Mouse (Mus musculus) gastrocnemius, adult 18-20 months (tissue): ENCODE measurements around the gene Hmga2. TPM values are rescaled to one million over a fixed set of nuclear protein-coding genes. Genes with fewer than 3 reads are reported as not detected.

Experiments used
- DNase-seq: peaks from one replicate; pipeline ENCODE4 v3.0.0; 2021; ENCODE audit warnings: low spot score
- total RNA-seq, 2 experiments: library from RNA; stranded (reverse); gene quantifications; 2 replicates each; pipeline ENCODE4 v1.2.3; 2021

The Hmga2 gene
- total RNA-seq, 2 experiments from 2014 or later: 0.09 to 0.12 TPM

DNA sequence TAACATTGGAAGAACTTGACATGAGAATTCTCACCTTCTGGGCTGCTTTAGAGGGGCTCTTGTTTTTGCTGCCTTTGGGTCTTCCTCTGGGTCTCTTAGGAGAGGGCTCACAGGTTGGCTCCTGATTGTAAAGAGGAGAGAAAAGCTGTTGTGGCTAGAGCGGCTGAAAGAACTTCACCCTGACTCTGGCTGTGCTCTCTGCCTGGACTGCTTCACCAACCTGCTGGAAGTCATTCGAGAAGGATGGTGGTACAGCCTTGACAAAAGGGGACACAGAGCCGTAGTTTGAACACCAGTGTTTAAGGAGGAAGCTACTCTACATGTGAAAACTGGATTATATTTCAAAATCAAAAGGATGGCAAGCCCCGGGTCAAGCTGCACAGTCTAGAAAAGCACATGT, 3.1 kb downstream of the Hmga2 start:
- no peak for DNase-seq

DNA sequence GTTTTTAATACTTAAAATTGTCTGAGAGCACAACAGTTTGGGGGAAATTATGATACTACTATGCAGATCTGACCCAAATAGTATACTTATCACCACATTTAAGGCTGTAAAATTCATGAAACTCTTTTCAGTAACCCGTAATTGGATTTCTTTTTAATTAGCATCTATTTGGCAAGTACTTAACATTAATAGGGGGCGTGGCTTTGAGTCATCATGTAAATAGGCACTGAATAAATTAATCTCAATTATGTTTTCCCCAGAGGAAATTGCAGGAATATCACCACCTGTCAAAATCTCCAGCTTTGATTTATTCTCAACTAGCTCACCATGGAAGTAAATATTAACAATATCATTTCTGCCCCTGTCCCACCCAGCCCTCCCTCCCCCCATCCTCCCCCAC, 3.7 kb downstream of the Hmga2 start:
- no peak for DNase-seq

DNA sequence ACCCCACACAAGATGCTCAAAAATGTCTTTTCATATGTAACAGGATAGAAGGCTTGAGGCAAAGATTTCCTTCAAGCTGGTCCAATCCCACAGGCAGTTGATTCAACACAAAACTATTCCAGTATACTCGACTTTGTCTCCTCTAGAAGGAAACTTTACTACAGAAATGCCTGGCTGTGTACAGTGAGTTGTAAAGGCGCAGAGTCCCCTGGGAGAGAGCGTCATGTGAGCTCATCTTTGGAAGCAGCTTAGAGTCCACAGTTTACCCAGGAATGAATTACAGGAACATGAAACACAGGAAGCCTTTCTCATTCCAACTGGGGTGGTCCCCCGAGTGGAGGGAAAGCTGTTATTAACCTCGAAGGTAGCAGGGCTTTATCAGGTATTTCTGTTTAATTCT, 11.1 kb downstream of the Hmga2 start:
- DNase-seq: no peak

DNA sequence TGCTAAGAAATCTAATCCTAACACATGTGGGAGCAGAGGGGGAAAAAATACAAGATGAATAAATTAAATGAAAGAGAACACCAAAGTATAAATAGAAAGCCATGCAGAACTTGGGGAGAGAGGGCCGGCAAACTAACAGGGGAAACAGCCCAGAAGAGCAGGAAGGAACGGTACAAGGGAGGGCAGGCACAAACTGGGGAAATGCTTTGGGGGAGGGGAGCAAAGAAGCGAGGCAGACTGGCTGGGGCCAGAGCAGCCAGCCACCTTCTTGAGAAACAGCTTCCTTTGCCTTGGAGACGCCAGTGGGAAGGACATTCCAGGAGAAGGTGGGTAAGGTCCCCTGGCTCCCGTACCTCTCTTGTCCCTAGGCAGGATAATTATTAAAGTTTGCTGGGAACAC, 14.5 kb downstream of the Hmga2 start:
- no peak for DNase-seq

DNA sequence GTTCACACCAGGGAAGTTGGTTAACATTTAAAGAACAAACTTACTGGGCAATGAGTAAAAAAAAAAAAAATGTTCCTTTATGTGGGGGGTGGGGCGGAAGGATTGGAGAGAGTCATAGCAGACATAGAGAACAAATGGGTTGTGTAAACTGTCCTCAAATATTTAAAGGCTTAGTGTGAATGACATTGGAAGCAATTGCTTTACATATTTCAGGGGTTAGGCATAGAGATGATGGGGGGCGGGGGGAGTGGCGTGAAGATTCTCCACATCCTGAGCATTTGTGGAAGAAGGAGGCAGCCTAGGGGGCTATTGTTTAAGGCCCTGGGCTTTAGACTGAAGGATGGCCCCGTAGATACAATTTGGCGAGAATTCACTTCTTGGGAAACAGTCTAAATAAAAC, 15.0 kb downstream of the Hmga2 start:
- no peak for DNase-seq

DNA sequence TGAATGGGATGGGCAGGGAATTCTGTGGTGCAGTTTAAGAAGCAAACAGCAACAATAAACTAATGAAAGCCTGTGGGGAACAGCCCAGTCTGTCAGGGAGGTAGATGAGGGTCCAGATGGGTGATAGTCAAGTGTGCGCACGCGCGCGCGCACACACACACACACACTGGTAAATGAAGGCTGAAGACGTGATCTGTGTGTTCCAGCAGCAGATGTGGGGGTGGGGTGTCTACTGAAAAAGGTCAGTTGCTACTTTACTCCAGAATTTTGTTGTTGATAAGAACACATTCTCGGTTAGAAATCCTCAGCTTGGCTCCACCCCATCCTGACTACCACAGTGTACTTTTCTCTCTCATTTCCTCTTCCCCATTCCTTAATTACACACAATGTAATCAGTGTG, 17.4 kb downstream of the Hmga2 start:
- no peak for DNase-seq

DNA sequence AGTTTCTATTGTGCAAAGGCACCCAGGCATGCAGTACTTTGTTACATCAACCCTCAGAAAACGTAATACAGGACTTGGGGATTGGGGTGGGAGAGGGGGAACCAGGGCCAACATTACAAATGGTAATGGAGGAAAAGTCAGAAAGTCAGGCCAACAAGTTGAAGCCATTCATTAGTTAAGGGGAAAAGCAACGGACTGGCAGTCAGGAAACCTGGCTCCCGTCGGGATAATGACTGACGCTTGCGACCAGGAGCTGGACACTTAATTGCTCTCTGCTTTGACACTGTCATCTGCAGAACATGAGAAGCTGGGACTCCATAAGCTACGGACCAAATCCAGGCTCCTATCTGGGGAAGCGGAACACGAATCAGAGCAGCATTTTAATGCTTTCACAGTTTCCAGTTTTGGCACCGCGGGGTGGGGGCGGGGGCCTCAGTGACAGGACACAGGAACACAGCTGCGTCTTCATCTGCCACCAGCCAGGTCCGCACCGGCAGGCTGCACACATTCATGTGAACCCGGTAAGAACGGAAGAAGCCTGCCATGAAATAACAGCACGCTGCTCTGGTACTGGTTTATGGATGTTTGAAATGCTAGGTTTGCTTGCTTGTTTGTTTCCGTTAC, 26.5 kb downstream of the Hmga2 start:
- DNase-seq: no peak

DNA sequence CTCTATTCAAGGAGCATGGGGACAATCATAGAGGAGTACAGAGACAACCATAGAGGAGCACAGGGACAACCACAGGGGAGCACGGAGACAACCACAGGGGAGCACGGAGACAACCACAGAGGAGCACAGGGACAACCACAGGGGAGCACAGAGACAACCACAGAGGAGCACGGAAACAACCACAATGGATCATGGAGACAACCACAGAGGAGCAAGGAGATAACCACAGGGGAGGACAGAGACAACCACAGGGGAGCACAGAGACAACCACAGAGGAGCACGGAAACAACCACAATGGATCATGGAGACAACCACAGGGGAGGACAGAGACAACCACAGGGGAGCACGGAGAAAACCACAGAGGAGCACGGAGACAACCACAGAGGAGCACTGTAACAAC, 29.5 kb downstream of the Hmga2 start:
- no peak for DNase-seq

DNA sequence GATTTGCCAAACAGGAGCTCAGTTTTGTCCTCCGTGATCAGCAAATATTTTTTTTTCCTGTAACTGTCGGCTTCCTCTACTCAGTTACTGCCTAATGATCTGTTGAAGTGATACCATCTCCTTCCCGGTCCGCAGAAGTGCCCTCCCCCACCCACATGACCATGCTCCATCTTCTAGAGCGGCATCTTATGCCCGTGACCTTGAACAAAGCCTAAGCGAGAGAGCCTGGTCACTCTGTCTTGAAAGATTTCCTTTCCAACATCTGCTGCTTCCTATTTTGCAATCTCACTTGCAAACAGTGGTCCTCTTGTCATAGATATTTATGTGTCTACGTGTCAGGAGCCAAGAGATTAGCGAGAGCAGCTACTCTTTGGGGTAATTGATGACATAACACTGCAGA, 30.1 kb downstream of the Hmga2 start:
- no peak for DNase-seq

DNA sequence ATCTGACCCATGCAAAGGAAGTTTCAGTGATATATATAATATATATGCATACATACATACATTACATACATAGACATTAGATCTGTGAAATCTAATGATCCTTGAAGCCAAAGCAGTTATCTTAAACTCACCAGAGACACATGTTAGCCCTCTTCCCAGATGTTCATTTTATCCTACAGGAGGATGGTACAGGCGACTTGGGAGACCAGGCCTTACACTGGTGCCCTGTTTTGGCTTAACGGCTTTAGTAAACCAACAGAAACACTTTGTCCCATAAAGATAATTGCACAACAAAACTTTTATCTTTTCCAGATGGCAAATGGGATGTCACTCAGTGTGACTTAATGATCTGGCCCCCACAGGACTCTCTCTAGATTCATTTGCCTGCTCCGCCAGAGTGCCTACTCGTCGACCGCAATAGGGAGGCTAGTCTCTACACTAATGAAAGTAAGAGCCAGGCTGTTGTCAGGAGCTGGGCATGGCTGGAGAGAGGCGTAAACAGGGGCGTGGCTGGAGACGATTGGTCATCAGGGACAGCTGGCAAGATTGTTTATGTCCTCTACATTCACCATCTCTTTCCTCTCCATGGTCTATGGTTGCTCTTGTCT, 31.7 kb downstream of the Hmga2 start:
- DNase-seq: no peak

DNA sequence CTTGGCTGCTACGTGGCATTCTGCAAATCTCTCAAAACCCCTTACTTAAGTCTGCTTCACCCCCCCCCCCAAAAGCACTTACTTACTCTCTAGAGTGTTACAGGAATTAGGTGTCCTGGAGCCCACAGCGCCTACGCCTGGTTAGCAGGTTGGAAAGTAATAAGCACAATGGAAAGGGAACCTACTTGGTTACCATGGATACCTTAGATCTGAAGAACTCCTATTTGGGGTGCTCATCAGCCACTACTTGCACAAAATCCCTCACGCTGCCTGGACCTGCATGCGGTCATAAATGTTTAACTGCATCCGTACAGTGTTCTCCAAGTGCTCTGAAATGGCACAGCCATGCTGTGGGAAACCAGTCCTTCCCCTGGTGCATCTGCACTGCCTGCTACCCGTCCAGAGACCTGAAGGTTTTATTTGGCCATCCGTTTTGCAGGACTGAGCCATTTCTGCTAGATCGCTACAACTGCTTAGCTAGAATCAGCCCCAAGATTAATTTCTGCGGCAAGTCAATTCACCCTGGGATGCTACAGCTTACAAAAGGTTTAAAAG, 32.4 kb downstream of the Hmga2 start:
- DNase-seq: no peak

DNA sequence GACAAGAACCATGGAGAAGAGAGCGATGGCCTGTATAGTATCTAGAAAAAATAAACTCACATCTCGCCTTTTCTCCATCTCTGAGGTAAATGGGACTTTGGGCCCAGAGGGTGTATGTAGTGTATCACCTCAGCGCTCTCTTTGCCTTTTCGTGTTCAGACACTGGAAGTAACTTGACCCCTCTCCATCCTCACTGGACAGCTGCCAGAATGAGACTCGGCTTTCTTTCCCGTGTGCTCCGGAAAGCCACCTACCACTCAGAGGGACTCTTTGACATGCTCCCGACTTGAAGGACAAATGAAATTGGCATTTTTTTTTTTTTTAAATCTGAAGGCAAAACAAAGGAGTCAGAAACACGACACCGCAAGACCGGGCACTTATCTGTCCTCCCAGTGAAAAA, 35.0 kb downstream of the Hmga2 start:
- DNase-seq: no peak

DNA sequence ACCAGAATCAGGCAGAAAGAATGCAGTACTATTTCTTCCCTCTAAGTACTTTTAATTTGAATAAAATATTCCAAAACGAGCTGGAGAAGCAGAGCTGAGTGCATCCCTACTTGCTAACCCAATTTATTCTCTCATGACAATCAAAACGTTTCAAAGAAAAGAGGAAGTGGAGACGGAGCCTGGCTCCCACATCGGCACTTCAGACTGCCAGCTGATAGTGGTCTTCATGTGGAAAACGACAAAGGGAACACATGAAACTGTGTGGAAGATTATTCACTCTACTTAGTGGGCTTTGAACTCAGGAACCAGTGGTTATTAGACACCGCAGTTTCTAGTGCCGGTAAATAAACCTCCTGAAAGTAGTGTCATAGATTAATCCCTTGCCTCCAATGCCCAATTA, 41.8 kb downstream of the Hmga2 start:
- no peak for DNase-seq

DNA sequence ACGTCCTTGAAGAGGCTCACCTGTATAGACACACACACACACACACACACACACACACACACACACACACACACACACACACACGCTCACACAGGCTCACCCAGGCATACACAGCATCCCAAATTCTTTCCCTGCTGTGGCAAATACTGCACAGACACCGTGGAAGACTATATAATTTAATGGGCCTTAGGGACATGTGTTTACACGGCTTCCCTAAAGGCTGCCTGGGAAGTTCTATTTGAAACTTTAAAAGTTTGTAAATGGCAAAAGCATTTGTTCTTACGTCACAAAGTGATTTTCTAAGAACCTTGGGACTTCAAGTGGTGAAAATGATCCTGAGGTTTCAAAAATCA, 42.8 kb downstream of the Hmga2 start:
- no peak for DNase-seq

DNA sequence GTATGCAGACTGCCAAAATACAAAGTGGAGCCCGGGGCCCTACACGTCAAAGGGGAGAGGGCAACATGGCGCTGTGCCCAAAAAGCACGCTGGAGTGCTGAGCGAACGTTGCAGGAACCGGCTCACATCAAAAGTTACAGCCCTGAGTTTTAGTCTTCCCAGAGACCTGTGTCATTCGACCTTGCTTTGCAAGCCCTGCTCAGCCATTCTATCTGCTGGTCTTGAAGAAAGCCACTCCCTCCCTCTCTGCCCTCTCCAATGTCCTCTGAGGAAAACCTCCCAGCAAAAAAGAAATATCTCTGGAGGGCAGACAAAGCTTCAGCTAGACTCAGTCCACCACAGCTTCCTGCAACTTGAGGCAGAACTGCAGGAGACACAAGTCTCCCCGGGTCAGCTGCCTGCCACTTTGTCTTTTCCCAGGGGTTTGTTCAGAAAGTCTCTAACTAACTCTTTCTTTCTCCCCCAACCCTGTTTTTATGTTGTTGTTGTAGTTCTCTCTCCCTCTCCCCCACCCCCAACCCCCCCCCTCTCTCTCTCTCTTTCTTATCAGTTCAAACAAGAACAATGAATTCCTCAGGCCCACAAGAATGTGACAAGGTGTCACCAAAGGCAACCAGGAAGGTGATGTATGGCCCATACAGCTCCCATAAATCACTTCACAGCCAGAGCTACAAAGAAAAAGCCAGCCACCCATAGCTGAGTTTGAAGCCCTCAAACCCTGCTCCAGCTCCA, 43.4 kb downstream of the Hmga2 start:
- DNase-seq: no peak

DNA sequence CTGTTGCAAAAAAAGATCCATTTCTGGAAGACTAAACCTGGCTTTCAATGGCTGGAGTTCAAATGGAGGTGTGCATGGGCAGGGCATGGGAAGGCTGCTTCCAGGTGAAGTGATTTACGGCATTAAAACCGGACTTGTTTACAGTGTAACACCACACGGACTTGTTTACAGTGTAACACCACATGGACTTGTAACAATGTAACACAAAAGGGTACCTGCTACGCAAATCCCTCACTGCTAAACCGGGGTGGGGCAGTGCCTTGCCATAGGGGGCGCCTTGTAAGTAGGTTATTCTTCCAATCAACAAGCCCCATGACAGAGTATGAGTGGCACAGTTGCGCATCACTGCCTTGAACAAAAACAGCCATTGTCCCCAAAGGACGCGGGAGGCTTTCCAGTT, 44.2 kb downstream of the Hmga2 start:
- no peak for DNase-seq

DNA sequence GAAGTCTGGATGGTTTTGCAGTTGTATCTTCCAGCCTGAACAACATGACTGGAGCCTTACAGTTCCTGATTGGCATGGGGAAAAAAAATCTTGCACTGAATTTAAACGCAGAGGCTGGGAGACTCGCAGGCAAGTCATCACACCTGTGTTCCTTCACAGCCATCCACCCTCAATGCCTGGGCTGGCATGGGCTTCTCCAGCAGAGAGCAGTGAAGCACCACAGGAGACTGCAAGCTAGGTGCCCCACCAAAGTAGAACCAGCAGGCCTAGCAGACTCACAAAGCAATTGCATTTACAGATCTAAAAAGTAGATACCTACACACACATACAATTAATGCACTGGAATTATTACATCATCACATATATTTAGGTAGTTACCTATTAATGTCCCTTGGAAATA, 44.8 kb downstream of the Hmga2 start:
- DNase-seq: no peak

DNA sequence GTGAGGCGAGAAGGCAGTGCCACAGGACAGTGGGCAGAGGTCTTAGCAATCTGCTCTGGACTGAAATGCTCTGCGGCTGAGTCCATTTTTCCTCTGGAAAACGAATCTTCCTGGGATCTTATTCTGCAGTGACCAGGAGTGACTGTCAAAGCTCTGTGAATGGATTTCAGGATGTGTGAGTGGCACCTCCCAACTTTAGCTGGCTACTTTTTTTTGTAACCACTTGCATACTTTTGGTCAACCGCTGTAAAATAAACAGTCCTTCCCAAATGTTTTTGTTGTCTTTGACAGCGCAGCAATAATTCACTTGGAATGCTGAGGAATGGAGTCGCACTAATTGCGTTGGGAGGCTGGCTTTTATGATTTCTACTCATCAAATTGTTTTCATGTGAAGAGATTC, 45.8 kb downstream of the Hmga2 start:
- DNase-seq: no peak

DNA sequence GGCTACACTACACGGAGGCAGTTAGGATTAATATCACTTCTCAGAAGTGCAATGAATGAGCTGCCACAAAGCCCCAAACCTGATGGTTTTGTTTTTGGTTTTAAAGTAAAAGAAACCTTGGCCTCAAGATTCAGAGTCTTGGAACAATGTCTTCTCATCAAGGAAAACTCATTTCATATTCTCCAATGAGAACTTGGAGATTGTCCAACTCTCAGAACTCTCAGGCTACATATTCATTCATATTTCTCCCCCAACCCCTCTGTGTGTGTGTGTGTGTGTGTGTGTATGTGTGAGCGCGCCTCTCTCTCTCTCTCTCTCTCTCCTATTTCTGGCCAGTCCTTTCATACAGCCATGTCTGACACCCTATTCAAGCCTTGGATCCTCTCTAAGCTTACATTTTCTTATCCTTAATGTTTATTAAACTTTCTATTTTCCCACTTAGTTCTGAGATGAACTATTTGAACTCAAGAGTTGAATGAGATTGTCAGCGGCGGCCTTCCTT, 46.5 kb downstream of the Hmga2 start:
- no peak for DNase-seq

DNA sequence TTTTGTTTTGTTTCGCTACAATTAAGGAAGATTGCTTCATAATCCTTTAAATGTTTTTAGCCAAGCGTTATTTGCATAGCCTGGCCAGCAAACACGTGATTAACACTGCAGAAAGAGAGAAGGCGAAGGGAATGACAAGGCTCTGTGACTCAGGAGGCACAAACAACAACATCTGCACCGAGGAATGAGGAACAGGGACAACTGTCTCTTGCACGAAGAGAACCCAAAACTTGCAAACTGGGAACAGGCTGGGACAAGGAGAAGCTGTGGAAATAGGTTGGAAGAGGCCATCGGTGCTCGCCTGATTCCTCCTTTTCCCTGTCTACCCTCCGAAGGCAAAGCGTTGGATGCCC, 47.1 kb downstream of the Hmga2 start:
- DNase-seq: no peak

DNA sequence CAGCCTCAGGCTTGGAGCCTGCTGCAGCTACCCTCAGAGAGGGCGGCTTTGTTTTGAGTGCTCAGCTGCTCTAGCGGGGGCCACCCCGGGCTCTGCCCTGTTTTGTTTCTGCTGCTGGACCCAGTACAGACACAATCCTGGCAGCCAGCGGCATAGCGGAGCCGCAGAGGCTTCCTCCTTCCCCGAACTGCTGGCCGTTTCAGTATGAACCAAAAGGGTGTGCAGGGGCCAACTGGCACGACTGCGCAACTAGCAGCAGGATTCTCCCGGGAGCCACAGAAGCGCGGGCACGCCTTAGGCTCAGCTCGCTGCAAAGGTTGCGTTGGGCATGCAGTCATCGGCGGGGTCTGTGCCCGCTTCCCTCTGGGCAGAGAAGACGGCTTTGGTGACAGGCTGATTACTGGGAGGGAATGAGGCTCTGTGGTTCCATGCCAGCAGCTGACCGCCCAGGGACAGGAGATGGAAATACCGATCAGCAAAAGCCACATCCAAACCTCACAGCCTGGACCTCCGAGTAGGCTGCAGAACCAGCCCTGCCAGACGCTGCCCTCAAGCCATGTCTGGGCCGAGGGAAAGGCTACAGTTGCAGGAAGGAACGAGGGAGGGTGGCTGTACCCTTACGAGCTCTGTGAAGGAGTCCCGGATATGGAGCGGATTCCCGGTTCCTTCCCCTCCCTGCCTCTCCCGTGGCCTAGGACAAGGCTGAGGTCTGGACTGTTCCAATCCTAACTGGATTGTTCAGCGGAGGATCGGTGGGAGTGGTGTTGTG, 47.7 kb downstream of the Hmga2 start:
- DNase-seq: peak; percentile 52

DNA sequence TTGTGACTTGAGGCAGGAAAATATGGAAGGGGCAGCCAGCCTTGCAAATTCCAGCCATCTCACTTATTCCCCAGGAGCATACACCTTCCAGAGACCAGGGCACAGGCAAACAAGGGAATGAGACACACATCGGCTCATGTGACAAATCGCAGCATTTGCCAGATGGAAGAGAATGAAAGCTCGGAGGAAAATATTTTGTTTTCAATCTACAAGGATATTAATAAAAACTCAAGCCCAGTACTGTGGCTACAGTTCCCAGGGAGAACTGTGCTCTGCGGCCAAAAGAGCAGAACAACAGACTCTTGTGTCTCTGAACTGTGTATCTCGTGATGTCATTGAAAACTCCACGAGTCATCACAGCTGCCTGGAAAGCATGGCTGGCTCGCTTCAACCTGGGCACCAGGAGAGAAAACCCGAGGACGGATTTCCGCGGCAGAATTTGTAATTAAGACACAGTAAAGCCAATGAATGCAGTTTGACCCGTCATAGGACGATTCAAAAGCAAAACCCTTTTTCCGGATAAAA, 50.1 kb downstream of the Hmga2 start:
- DNase-seq: peak; percentile 13
